Mouse (Mus musculus): ENCODE data around the gene Opn1sw. TPM values are rescaled to one million over a fixed set of nuclear protein-coding genes. Genes with fewer than 3 reads are reported as not detected.
A peak's percentile ranks its signal among the peaks of the same experiment; 100 is the strongest.

Gene Opn1sw
- polyA plus RNA-seq, 1 experiment from 2014 or later = 0.14 TPM

DNA sequence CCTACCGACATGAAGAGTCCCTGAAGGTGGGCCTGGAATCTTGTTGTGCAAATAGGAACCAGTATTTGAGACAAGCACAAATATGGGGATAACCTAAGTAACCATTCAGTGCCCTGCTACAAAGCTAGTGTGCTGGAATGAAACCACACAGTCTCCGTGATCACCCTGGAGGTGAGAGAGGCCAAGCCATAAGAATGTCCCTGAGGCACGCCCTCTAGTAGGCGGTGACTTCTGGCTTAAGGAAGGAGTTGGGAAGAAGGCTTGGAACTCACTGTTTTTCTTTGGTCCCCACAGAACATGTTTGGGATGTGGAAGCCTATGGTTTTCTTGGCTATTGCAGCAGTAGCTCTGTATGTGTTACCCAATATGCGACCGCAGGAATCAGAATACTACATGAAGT lies 38.1 kb upstream of the Opn1sw start:
- 75% methylated on average over 6 of the region's 6 CpGs for WGBS

DNA sequence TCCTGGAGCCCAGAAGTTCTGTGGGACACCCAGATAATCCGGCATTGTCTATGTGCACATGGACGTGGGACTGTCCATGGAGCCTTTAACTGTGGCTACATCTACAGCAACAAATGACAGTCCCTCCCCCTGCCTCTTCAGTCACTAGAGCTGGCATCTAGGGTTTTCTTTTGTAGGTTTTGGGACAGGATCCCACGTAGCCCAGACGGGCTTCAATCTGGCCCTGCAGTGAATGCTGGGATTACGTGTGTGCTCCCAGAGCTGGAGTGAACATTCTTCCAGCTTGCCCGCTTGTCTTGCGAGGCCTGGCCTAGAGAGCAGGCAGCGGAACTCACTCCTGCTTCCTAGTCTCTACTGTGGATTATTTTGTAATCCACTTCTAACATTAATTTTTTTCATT lies 36.9 kb upstream of the Opn1sw start:
- H3K27ac ChIP-seq (replicated peaks) = no peak overlapping the region
- no peaks in the 10 kb centered on the region for H3K36me3 ChIP-seq
- no peak for DNase-seq (ENCODE audit: low spot score)
- H3K4me1 ChIP-seq = peaks cover 6% of the 10 kb centered on the region; the same call in 1 of the 2 replicates
- no peaks in the 10 kb centered on the region for H3K27me3 ChIP-seq (ENCODE audit: low read depth, poor library complexity, severe bottlenecking)
- 86% methylated on average over 8 of the region's 8 CpGs for WGBS
- H3K9me3 ChIP-seq (replicated peaks) = no peaks in the 10 kb centered on the region
- no peak overlapping the region for H3K4me3 ChIP-seq

More for the DNA sequence above, 38.1 kb upstream of the Opn1sw start:
- DNase-seq (ENCODE audit: low spot score) = no peak
- no peaks in the 10 kb centered on the region for H3K36me3 ChIP-seq
- no peaks in the 10 kb centered on the region for H3K9me3 ChIP-seq (replicated peaks)
- H3K4me1 ChIP-seq = peaks cover 6% of the 10 kb centered on the region; the same call in 1 of the 2 replicates
- no peak overlapping the region for H3K27ac ChIP-seq (replicated peaks)
- peaks cover 12% of the 10 kb centered on the region for H3K27me3 ChIP-seq (ENCODE audit: low read depth, poor library complexity, severe bottlenecking)
- H3K4me3 ChIP-seq = no peak overlapping the region

GRCm38 (mm10) chr6:29420596-29420995 lies 32.3 kb upstream of the Opn1sw start:
- no peak overlapping the region for H3K27ac ChIP-seq (replicated peaks)
- no peaks in the 10 kb centered on the region for H3K9me3 ChIP-seq (replicated peaks)
- H3K4me1 ChIP-seq = no peaks in the 10 kb centered on the region
- no peak for DNase-seq (ENCODE audit: low spot score)
- H3K36me3 ChIP-seq = peaks cover 17% of the 10 kb centered on the region
- H3K27me3 ChIP-seq (ENCODE audit: low read depth, poor library complexity, severe bottlenecking) = no peaks in the 10 kb centered on the region
- WGBS = 91% methylated on average over 2 of the region's 2 CpGs
- H3K4me3 ChIP-seq = no peak overlapping the region

GRCm38 (mm10) chr6:29415446-29415845 lies 27.2 kb upstream of the Opn1sw start:
- H3K27me3 ChIP-seq (ENCODE audit: low read depth, poor library complexity, severe bottlenecking) = no peaks in the 10 kb centered on the region
- DNase-seq (ENCODE audit: low spot score) = no peak
- no peaks in the 10 kb centered on the region for H3K4me1 ChIP-seq
- H3K27ac ChIP-seq (replicated peaks) = no peak overlapping the region
- no peaks in the 10 kb centered on the region for H3K9me3 ChIP-seq (replicated peaks)
- H3K4me3 ChIP-seq = no peak overlapping the region
- H3K36me3 ChIP-seq = peaks cover 54% of the 10 kb centered on the region
- WGBS = 86% methylated on average over 9 of the region's 9 CpGs

DNA sequence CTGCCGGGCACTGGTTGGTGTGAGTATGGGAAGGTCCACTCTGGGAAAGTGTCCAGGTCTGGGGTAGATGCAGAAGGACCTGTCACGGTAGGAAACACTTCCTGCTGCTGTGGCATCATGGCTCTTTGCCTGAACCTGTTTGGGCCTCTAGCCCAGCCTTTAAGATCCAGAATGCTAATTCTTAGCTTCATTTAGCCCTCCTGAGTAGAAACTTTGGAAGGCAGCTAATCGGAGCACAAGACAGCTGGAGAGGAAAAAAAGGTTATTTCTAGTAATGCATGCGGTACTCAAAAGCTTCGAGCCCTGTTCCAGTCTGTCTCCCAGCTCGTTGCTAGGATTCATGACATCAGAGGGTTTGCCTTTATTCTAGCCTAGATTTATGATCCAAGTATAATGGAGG lies 18.1 kb upstream of the Opn1sw start:
- Histone ChIP-seq H3K27ac (replicated peaks) (no peak overlapping the region), H3K27me3 (ENCODE audit: low read depth, poor library complexity, severe bottlenecking) (peaks cover 6% of the 10 kb centered on the region; the same call in 1 of the 2 replicates), H3K36me3 (peaks cover 38% of the 10 kb centered on the region), H3K4me3 (no peak overlapping the region), H3K4me1 (peaks cover 6% of the 10 kb centered on the region), H3K9me3 (replicated peaks) (no peaks in the 10 kb centered on the region)
- WGBS = 93% methylated on average over 6 of the region's 6 CpGs
- no peak for DNase-seq (ENCODE audit: low spot score)

- Histone ChIP-seq H3K9me3 (replicated peaks) (no peaks in the 10 kb centered on the region), H3K4me1 (peaks cover 9% of the 10 kb centered on the region), H3K27ac (replicated peaks) (no peak overlapping the region), H3K27me3 (ENCODE audit: low read depth, poor library complexity, severe bottlenecking) (peaks cover 20% of the 10 kb centered on the region), H3K4me3 (peak overlapping the region; percentile 31; the same call in 1 of the 2 replicates), H3K36me3 (peaks cover 18% of the 10 kb centered on the region)
- WGBS = 5% methylated on average over 34 of the region's 34 CpGs
- DNase-seq (ENCODE audit: low spot score) = peak; percentile 45
These were observed 14.6 kb upstream of the Opn1sw start for GRCm38 (mm10) chr6:29402693-29403342.

- DNase-seq (ENCODE audit: low spot score) = no peak
- peaks cover 33% of the 10 kb centered on the region for H3K4me1 ChIP-seq
- H3K27me3 ChIP-seq (ENCODE audit: low read depth, poor library complexity, severe bottlenecking) = peaks cover 44% of the 10 kb centered on the region
- H3K27ac ChIP-seq (replicated peaks) = no peak overlapping the region
- no peak overlapping the region for H3K4me3 ChIP-seq
- peaks cover 6% of the 10 kb centered on the region; the same call in 1 of the 2 replicates for H3K36me3 ChIP-seq
- H3K9me3 ChIP-seq (replicated peaks) = no peaks in the 10 kb centered on the region
- whole genome bisulfite sequencing = 76% methylated on average over 4 of the region's 4 CpGs
These were observed 11.6 kb upstream of the Opn1sw start for GRCm38 (mm10) chr6:29399851-29400250.

DNA sequence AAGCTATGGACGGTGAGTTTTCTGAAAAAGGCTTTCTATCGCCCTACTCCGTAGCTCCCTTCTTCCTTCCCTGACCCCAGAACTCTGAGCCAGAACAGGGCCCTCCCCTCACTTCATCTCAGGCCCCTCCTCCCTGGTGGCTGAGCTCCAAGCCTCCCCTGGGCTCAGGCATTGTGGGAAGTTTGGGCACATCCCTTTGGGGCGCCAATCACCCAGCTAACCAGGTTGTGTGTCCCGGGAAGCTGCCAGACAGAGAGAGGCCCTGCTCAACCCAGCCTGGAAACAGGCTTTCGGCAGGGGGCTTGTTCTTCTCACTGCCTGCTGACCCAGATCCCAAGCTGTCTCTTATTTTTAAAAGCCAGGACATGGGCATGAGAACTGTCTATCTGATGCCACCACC lies 9.3 kb upstream of the Opn1sw start:
- Histone ChIP-seq H3K4me1 (peaks cover 28% of the 10 kb centered on the region), H3K27me3 (ENCODE audit: low read depth, poor library complexity, severe bottlenecking) (peaks cover 51% of the 10 kb centered on the region), H3K27ac (replicated peaks) (peak overlapping the region; percentile 83; the same call in 1 of the 2 replicates), H3K4me3 (peak overlapping the region; percentile 83), H3K36me3 (peaks cover 6% of the 10 kb centered on the region; the same call in 1 of the 2 replicates), H3K9me3 (replicated peaks) (no peaks in the 10 kb centered on the region)
- 9% methylated on average over 6 of the region's 6 CpGs for WGBS
- DNase-seq (ENCODE audit: low spot score) = peak; percentile 25

GRCm38 (mm10) chr6:29396714-29397540 lies 8.7 kb upstream of the Opn1sw start:
- DNase-seq (ENCODE audit: low spot score) = no peak
- Histone ChIP-seq H3K4me3 (peak overlapping the region; percentile 83), H3K27ac (replicated peaks) (peak overlapping the region; percentile 83), H3K9me3 (replicated peaks) (no peaks in the 10 kb centered on the region), H3K27me3 (ENCODE audit: low read depth, poor library complexity, severe bottlenecking) (peaks cover 51% of the 10 kb centered on the region), H3K4me1 (peaks cover 27% of the 10 kb centered on the region), H3K36me3 (peaks cover 6% of the 10 kb centered on the region; the same call in 1 of the 2 replicates)
- WGBS = under 1% methylated on average over 24 of the region's 24 CpGs

DNA sequence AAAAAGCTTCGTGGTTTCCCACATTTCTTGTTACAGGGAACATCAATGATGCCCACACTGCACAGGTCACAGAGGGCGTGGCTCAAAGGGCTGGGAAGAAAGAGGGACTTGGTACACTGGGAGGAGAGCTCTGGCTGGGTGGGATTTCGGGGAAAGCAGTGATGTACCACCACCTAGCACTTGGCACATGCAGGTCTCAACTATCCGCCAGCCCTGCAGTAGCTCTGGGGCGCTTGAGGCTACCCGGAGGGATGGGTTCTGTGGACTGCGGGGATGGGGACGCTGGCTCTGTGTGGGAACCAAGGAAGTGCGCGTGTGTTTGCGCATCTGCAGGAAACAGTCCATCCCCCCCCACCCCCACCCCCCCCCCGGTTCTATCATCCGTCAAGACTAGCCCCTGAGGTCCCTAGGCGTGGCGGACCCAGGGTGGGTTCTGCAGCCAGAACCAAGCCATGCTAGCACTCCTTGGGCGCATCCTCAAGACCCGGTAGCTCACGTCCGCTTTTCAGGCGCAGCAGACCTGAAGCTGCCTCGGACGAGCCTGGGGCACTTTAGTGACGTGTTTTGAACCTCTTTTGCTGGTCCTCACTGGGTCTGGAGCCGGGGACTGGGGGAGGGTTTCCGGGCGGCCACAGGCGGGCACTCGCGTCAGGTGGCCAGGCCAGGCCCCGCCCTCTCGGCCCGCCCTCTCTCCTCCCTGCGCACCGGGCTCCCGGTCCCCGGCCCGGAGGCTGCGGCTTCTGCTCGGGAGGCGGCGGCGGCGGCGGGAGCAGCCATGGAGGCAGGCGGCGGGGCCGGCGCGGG lies 7.8 kb upstream of the Opn1sw start, which contains the start of gene Ccdc136:
Gene Ccdc136, plus strand, starts transcription at position 400 of the 804 bp plus-strand sequence.
- peaks cover 27% of the 10 kb centered on the region for H3K4me1 ChIP-seq
- peaks cover 6% of the 10 kb centered on the region; the same call in 1 of the 2 replicates for H3K36me3 ChIP-seq
- peaks cover 51% of the 10 kb centered on the region for H3K27me3 ChIP-seq (ENCODE audit: low read depth, poor library complexity, severe bottlenecking)
- H3K27ac ChIP-seq (replicated peaks) = peak within 1 kb of the TSS; percentile 83
- no peaks in the 10 kb centered on the region for H3K9me3 ChIP-seq (replicated peaks)
- peak within 1 kb of the TSS; percentile 83 for H3K4me3 ChIP-seq
- under 1% methylated on average over 48 of the region's 49 CpGs for WGBS
- DNase-seq (ENCODE audit: low spot score) = peak; percentile 79

- H3K4me3 ChIP-seq = no peak overlapping the region
- H3K27me3 ChIP-seq (ENCODE audit: low read depth, poor library complexity, severe bottlenecking) = peaks cover 56% of the 10 kb centered on the region
- WGBS = 45% methylated on average over 1 of the region's 1 CpGs
- H3K27ac ChIP-seq (replicated peaks) = no peak overlapping the region
- H3K4me1 ChIP-seq = peaks cover 27% of the 10 kb centered on the region
- H3K9me3 ChIP-seq (replicated peaks) = no peaks in the 10 kb centered on the region
- no peak for DNase-seq (ENCODE audit: low spot score)
- H3K36me3 ChIP-seq = peaks cover 4% of the 10 kb centered on the region; the same call in 1 of the 2 replicates
These were observed 6.0 kb upstream of the Opn1sw start for GRCm38 (mm10) chr6:29394286-29394685.

GRCm38 (mm10) chr6:29391802-29392201 lies 3.5 kb upstream of the Opn1sw start:
- Histone ChIP-seq H3K4me3 (no peak overlapping the region), H3K36me3 (no peaks in the 10 kb centered on the region), H3K27me3 (ENCODE audit: low read depth, poor library complexity, severe bottlenecking) (peaks cover 53% of the 10 kb centered on the region), H3K4me1 (peaks cover 28% of the 10 kb centered on the region), H3K9me3 (replicated peaks) (no peaks in the 10 kb centered on the region), H3K27ac (replicated peaks) (no peak overlapping the region)
- WGBS = 76% methylated on average over 4 of the region's 4 CpGs
- no peak for DNase-seq (ENCODE audit: low spot score)
